Mouse (Mus musculus): ENCODE data around the gene Lmbr1l.

Lmbr1l gene

DNA sequence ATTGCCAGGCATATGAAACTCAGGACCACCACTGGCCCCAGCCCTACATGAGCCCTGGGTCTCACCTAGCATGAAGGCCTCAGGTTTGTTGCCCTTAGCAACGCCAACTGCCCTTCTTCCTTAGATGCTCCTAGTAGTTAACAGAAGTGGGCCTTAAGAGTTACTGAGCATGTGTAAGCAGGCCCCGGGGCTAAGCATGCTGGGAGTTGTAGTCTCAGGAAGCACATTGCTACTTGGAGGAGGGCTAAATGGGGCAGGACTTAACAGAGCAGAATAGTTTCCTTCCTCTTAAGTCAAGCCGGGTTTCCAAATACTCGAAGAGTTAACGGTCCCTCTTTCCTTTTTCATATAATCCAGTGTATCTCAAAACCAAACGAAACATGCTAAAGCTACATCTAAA, 50.7 kb downstream of the Lmbr1l start:
- DNase-seq: peak; percentile 67 to 80

GRCm38 (mm10) chr15:98866501-98866900, 51.5 kb downstream of the Lmbr1l start:
- DNase-seq: no peak

DNA sequence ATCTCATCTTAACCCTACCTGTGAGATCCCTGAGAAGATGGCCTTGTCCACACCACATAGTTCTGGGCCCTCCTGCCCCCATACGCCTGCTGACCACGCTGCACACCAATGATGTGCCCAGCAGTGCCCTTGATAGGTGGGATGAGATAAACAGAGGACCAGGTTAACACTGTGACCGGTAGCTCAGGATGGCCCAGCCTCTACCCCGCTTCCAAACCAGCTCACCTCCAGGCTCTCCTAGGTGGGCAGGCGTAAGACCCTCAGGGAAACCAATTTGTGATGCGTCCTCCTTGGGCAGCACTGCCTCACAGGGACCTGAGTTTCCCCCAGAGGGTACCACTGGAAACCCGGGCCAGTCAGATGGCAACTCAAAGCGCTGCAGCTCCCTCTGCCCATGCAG, 52.3 kb downstream of the Lmbr1l start:
- DNase-seq: no peak

DNA sequence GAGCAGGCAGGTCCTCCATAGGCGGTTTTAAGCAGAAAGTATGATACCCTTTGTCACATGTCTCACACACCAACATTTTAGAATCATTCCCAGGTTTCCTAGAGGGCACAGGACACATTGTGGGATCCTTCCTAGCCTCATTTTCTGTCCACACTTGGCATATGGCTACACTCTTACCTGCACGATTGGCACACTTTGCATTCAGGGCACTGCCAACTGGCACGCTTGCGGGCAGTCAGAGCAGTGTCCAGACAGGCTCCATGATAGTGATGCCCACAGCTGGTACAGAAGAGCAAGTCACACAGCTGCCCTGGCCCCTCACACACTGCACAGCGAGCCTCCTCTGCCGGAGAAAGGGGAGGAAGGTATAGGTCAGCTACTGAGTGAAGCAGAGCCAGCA, 53.1 kb downstream of the Lmbr1l start:
- no peak for DNase-seq

DNA sequence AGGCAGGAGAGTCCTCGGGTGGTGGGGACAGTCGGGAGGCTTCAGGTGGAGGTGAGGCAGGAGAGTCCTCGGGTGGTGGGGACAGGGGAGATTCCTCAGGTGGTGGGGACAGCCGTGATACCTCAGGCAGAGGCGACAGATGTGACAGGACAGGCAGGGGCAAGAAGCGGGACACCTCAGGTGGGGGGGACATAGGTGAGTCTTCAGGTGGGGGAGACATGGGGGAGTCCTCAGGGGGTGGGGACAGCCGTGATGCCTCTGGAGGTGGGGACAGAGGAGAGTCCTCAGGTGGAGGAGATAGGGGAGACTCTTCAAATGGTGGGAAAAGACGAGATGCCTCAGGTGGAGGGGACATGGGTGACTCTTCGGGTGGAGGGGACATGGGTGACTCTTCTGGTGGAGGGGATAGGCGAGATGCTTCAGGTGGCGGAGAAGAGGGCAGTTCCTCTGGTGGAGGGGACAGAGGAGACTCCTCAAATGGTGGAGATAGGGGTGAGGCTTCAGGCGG, 54.5 kb downstream of the Lmbr1l start:
- peak in 1 of 2 experiments; percentile 42 for DNase-seq

DNA sequence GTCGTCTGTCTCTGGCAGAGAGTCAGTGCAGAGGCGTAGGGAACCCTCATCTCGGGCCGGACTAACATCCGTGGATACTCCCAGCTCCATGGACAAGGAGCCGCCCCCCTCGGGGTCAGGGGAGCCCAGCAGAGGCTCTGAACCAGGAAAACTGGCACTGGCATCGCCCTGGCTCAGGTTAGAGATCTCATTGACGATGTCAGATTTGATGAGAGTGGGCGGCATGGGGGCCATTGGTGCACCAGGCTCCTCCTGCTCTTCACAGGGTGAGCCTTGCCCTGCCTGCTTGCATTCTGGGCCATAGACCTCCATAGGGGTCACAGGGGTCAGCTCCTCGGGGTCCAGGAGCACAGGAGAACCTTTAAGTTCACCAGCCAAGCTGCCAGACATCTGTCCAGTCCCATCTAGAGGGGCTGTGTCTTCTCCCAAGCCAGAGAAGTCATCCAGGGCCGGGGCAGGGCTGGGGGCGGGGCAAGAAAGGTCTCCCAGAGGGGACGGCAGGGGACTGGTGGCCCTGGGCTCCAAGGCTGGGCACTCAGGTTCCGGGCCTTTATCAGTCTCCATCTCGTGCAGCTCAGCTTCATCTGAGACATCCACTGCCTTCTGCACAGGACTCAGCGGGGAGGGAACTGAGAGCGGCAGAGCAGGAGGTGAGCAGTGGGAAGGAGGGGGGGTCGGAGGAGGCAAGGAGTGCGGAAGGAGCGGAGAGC, 56.2 kb downstream of the Lmbr1l start:
- no peak for DNase-seq

DNA sequence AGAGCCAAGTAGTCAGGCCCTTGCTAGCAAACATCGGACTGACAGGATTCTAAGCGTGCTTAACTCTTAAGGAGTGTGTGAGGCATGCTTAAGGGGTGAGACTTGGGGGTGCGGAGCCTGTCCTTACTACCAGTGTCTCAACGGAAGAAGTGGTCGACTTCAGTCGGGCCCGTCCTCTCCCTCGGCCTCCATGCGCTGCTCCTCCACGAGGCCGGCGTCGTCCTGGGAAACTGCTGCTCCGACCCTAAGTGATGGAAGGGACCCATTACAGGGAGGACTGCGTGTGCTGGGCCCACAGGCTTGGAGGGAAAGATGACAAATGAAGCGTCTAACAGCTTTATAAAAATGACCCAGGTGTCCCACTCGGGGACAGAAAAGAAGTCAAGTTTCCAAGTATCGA, 57.1 kb downstream of the Lmbr1l start:
- no peak for DNase-seq

DNA sequence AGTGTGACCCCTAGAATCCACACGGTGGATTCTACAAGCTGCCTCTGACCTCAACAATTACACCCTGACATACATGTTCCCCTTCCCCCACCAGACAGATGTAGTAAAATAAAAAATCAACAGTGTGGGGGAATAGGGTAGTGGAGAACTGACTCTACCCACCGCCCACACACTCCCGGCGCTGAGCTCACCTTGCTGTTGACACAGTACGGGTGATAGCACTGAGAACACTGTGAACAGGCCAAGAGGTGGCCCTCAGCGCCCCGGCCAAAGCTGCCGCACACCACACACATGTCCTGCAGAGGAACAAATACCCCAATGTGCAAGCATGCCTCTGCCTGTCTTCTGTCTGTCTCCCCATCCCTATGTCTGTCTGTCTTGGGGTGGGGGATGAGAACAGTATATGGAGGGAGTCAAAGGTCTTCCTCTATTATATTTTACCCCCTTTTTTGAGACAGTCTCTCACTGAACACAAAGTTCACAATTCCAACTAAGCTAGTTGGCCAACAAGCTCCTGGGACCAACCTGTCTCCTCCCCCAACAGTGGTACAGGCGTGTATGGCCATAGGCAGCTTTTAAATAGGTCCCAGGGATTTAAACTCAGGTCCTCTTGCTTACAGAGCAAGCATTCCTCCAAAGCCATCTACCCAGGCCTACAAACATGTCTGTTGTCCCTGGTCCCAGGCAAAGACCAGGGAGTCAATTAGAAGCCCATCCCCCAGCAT, 58.5 kb downstream of the Lmbr1l start:
- no peak for DNase-seq

GRCm38 (mm10) chr15:98854214-98854613, 63.8 kb downstream of the Lmbr1l start:
- no peak for DNase-seq
